Mouse (Mus musculus) thymus, adult 2 months (tissue): ENCODE results near the gene Evi2.

Experiments used
- CTCF ChIP-seq: fragments of 200-500 bp; IDR thresholded peaks from 2 replicates; pipeline ENCODE4 v1.5.1; 2012; ENCODE audit warnings: mild to moderate bottlenecking, control low read depth, low read length, moderate library complexity, borderline replicate concordance; ENCODE audit not compliant: control insufficient read depth, poor library complexity, insufficient read depth; ENCODE audit errors: extremely low read depth
- POLR2A ChIP-seq: fragments of 200-500 bp; IDR thresholded peaks from 2 replicates; pipeline ENCODE4 v1.6.1; 2012; ENCODE audit warnings: mild to moderate bottlenecking, low read length, control low read depth, moderate library complexity; ENCODE audit not compliant: control insufficient read depth, poor library complexity, insufficient read depth; ENCODE audit errors: extremely low read depth

DNA sequence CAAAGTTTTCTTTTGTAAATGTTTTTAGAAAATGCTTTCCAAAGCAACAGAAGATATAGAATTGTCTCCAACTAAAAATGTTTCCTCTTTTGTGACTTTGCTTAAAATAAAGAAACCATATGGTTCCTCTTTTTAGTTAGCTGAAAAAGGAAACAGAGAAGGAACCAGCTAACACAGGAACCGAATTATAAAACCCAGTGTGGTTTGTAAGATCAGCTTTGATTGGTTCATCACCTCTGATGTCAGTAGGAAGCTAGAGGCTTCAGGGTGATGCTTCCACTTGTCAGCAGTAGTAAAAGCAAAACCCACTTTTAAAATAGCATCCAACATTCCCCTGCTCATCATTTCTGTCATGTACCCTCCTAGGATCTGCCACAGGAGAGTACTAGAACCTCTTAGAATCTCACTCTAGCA lies 10.5 kb downstream of the Evi2 start:
- no peak for TF ChIP-seq CTCF
- no peak for TF ChIP-seq POLR2A
